Mouse (Mus musculus): Measurements from ENCODE around the gene Akr1b7.

- no peak for TF ChIP-seq CTCF (IDR thresholded peaks at IDR 0.05; ENCODE audit: low read depth)
- TF ChIP-seq EP300 (IDR thresholded peaks at IDR 0.05; ENCODE audit: low read depth), result no peak
Observed at GRCm38 (mm10) chr6:34407403-34407802, 4.7 kb upstream of the Akr1b7 start.

All from heart, postnatal 0 days (tissue).